Mouse (Mus musculus) limb, embryonic 15.5 days (tissue): ENCODE results near the gene Ascl1. TPM values are rescaled to one million over a fixed set of nuclear protein-coding genes. Genes with fewer than 3 reads are reported as not detected.
A peak's percentile ranks its signal among the peaks of the same experiment; 100 is the strongest.

ENCODE experiments used
- ATAC-seq: fragments of 200-750 bp; cut with Nextera tagmentation; 2 replicates; pipeline ENCODE4 v1.8.0; 2017; ENCODE audit warnings: low read depth, moderate TSS enrichment; ENCODE audit not compliant: insufficient number of reproducible peaks, low FRiP score, low TSS enrichment
- H3K27ac ChIP-seq: fragments of 300-500 bp; sonication (generic); 2 replicates; pipeline ENCODE4 v1.5.1; 2015; ENCODE audit warnings: moderate library complexity, mild to moderate bottlenecking, inconsistent platforms
- H3K27me3 ChIP-seq: fragments of 300-500 bp; sonication (generic); 2 replicates; pipeline ENCODE4 v1.6.1; 2015; ENCODE audit warnings: inconsistent platforms
- H3K36me3 ChIP-seq: fragments of 300-500 bp; sonication (generic); 2 replicates; pipeline ENCODE4 v1.6.1; 2015; ENCODE audit warnings: inconsistent platforms
- H3K4me1 ChIP-seq: fragments of 300-500 bp; sonication (generic); 2 replicates; pipeline ENCODE4 v1.6.1; 2015; ENCODE audit warnings: inconsistent platforms
- H3K4me2 ChIP-seq: fragments of 300-500 bp; sonication (generic); 2 replicates; pipeline ENCODE4 v1.6.1; 2015; ENCODE audit warnings: mild to moderate bottlenecking, inconsistent platforms
- H3K4me3 ChIP-seq: fragments of 300-500 bp; sonication (generic); 2 replicates; pipeline ENCODE4 v1.5.1; 2015; ENCODE audit warnings: mild to moderate bottlenecking, inconsistent platforms
- H3K9ac ChIP-seq: fragments of 300-500 bp; sonication (generic); 2 replicates; pipeline ENCODE4 v1.6.1; 2015; ENCODE audit warnings: inconsistent platforms
- H3K9me3 ChIP-seq: fragments of 300-500 bp; sonication (generic); 2 replicates; pipeline ENCODE4 v1.6.1; 2016; ENCODE audit warnings: inconsistent platforms
- WGBS: fragments of 180-500 bp; shearing (Covaris S2); methylation state at CpG from one replicate; pipeline ENCODE4 v1.1.7; 2015; 5-methylcytosine and 5-hydroxymethylcytosine counted together
- polyA plus RNA-seq: library from polyadenylated mRNA; unstranded; fragments of >200 nt; fragmentation: Nextera tagmentation; extraction: Ambion mirVana; gene quantifications from 2 replicates; pipeline ENCODE4 v1.2.1, GENCODE M21; 2015

Gene Ascl1
- 0.19 and 0.36 TPM in 2 replicates for polyA plus RNA-seq

- 0 out of 2 replicates have a peak within 1 kb of the TSS, but pooled peaks have one; percentile 1 for H3K9ac ChIP-seq
- no peak for ATAC-seq
- WGBS: under 1% methylated on average over 28 of the region's 34 CpGs
- peaks cover 87% of the 10 kb centered on the region for H3K27me3 ChIP-seq
- H3K4me3 ChIP-seq: peak within 1 kb of the TSS; percentile 55
- H3K4me2 ChIP-seq: peak within 1 kb of the TSS; percentile 99
- no peak within 1 kb of the TSS for H3K27ac ChIP-seq
- no peaks in the 10 kb centered on the region; the same call in 1 of the 2 replicates for H3K9me3 ChIP-seq
- H3K4me1 ChIP-seq: peaks cover 30% of the 10 kb centered on the region
- H3K36me3 ChIP-seq: no peaks in the 10 kb centered on the region
These were observed at the start of gene Ascl1 for GRCm38 (mm10) chr10:87493576-87493975. TSS of gene Ascl1 (minus strand) at chr10:87493660.

GRCm38 (mm10) chr10:87534172-87534571, 40.7 kb upstream of the Ascl1 start:
- H3K27me3 ChIP-seq: no peaks in the 10 kb centered on the region
- WGBS: 89% methylated on average over 1 of the region's 1 CpGs

GRCm38 (mm10) chr10:87521646-87522045, 28.2 kb upstream of the Ascl1 start, which contains the start of gene Pah:
TSS of gene Pah (plus strand) at chr10:87521795.
- Histone ChIP-seq H3K4me2 (no peak within 1 kb of the TSS), H3K9me3 (no peaks in the 10 kb centered on the region), H3K4me3 (no peak within 1 kb of the TSS), H3K27me3 (no peaks in the 10 kb centered on the region), H3K36me3 (no peaks in the 10 kb centered on the region), H3K27ac (no peak within 1 kb of the TSS), H3K4me1 (no peaks in the 10 kb centered on the region), H3K9ac (no peak within 1 kb of the TSS)
- 86% methylated on average over 5 of the region's 5 CpGs for WGBS
- no peak for ATAC-seq

More at GRCm38 (mm10) chr10:87534172-87534571, 40.7 kb upstream of the Ascl1 start:
- H3K4me1 ChIP-seq: no peaks in the 10 kb centered on the region
- H3K27ac ChIP-seq: no peak overlapping the region
- H3K9ac ChIP-seq: no peak overlapping the region
- H3K36me3 ChIP-seq: no peaks in the 10 kb centered on the region
- H3K4me2 ChIP-seq: no peak overlapping the region
- no peaks in the 10 kb centered on the region for H3K9me3 ChIP-seq
- H3K4me3 ChIP-seq: no peak overlapping the region
- ATAC-seq: no peak

GRCm38 (mm10) chr10:87520401-87521116, 27.1 kb upstream of the Ascl1 start:
- no peaks in the 10 kb centered on the region for H3K4me1 ChIP-seq
- no peaks in the 10 kb centered on the region for H3K36me3 ChIP-seq
- no peaks in the 10 kb centered on the region for H3K27me3 ChIP-seq
- H3K9me3 ChIP-seq: no peaks in the 10 kb centered on the region
- no peak overlapping the region for H3K9ac ChIP-seq
- H3K4me3 ChIP-seq: no peak overlapping the region
- no peak for ATAC-seq
- no peak overlapping the region for H3K4me2 ChIP-seq
- no peak overlapping the region for H3K27ac ChIP-seq
- 78% methylated on average over 4 of the region's 4 CpGs for WGBS

GRCm38 (mm10) chr10:87518585-87518984, 25.1 kb upstream of the Ascl1 start:
- Histone ChIP-seq H3K9me3 (no peaks in the 10 kb centered on the region), H3K4me2 (no peak overlapping the region), H3K27me3 (no peaks in the 10 kb centered on the region), H3K4me1 (no peaks in the 10 kb centered on the region), H3K27ac (no peak overlapping the region), H3K4me3 (no peak overlapping the region), H3K9ac (no peak overlapping the region), H3K36me3 (no peaks in the 10 kb centered on the region)
- no peak for ATAC-seq
- WGBS: 74% methylated on average over 2 of the region's 2 CpGs

GRCm38 (mm10) chr10:87513052-87513451, 19.6 kb upstream of the Ascl1 start:
- Histone ChIP-seq H3K4me3 (no peak overlapping the region), H3K9me3 (no peaks in the 10 kb centered on the region), H3K27me3 (no peaks in the 10 kb centered on the region), H3K9ac (no peak overlapping the region), H3K4me1 (no peaks in the 10 kb centered on the region), H3K36me3 (no peaks in the 10 kb centered on the region), H3K27ac (no peak overlapping the region), H3K4me2 (no peak overlapping the region)
- ATAC-seq: 0 out of 2 replicates have a peak, but pooled peaks have one; percentile 52

- no peak for ATAC-seq
- no peak overlapping the region for H3K4me3 ChIP-seq
- peaks cover 4% of the 10 kb centered on the region for H3K27me3 ChIP-seq
- no peak overlapping the region for H3K9ac ChIP-seq
- no peaks in the 10 kb centered on the region for H3K36me3 ChIP-seq
- H3K4me1 ChIP-seq: peaks cover 3% of the 10 kb centered on the region; the same call in 1 of the 2 replicates
- H3K27ac ChIP-seq: no peak overlapping the region
- no peaks in the 10 kb centered on the region for H3K9me3 ChIP-seq
- WGBS: 65% methylated on average over 4 of the region's 4 CpGs
- H3K4me2 ChIP-seq: no peak overlapping the region
These were observed 15.1 kb upstream of the Ascl1 start for GRCm38 (mm10) chr10:87508581-87508980.

- Histone ChIP-seq H3K4me3 (no peak overlapping the region), H3K4me1 (peaks cover 3% of the 10 kb centered on the region; the same call in 1 of the 2 replicates), H3K27ac (no peak overlapping the region), H3K36me3 (no peaks in the 10 kb centered on the region), H3K4me2 (no peak overlapping the region), H3K27me3 (peaks cover 45% of the 10 kb centered on the region), H3K9ac (no peak overlapping the region), H3K9me3 (no peaks in the 10 kb centered on the region)
- ATAC-seq: no peak
- 3% methylated on average over 10 of the region's 10 CpGs for WGBS
These were observed 10.5 kb upstream of the Ascl1 start for GRCm38 (mm10) chr10:87503946-87504345.

- no peak overlapping the region for H3K4me3 ChIP-seq
- H3K27ac ChIP-seq: no peak overlapping the region
- H3K4me1 ChIP-seq: peaks cover 3% of the 10 kb centered on the region; the same call in 1 of the 2 replicates
- no peak for ATAC-seq
- WGBS: 15% methylated on average over 5 of the region's 5 CpGs
- peaks cover 55% of the 10 kb centered on the region for H3K27me3 ChIP-seq
- no peak overlapping the region for H3K4me2 ChIP-seq
- no peak overlapping the region for H3K9ac ChIP-seq
- no peaks in the 10 kb centered on the region for H3K9me3 ChIP-seq
- no peaks in the 10 kb centered on the region for H3K36me3 ChIP-seq
These were observed 8.8 kb upstream of the Ascl1 start for GRCm38 (mm10) chr10:87502283-87502682.

- H3K4me1 ChIP-seq: peaks cover 3% of the 10 kb centered on the region; the same call in 1 of the 2 replicates
- no peak overlapping the region for H3K27ac ChIP-seq
- H3K27me3 ChIP-seq: peaks cover 61% of the 10 kb centered on the region
- H3K9me3 ChIP-seq: no peaks in the 10 kb centered on the region
- no peak overlapping the region for H3K4me2 ChIP-seq
- no peak overlapping the region for H3K9ac ChIP-seq
- H3K4me3 ChIP-seq: no peak overlapping the region
- no peak for ATAC-seq
- 16% methylated on average over 7 of the region's 7 CpGs for WGBS
- H3K36me3 ChIP-seq: no peaks in the 10 kb centered on the region
These were observed 8.2 kb upstream of the Ascl1 start for GRCm38 (mm10) chr10:87501659-87502042.

GRCm38 (mm10) chr10:87500926-87501658, 7.6 kb upstream of the Ascl1 start:
- no peak for ATAC-seq
- no peak overlapping the region for H3K9ac ChIP-seq
- no peaks in the 10 kb centered on the region for H3K36me3 ChIP-seq
- H3K4me2 ChIP-seq: no peak overlapping the region
- no peaks in the 10 kb centered on the region; the same call in 1 of the 2 replicates for H3K9me3 ChIP-seq
- peaks cover 63% of the 10 kb centered on the region for H3K27me3 ChIP-seq
- H3K27ac ChIP-seq: no peak overlapping the region
- peaks cover 3% of the 10 kb centered on the region; the same call in 1 of the 2 replicates for H3K4me1 ChIP-seq
- H3K4me3 ChIP-seq: no peak overlapping the region
- WGBS: 15% methylated on average over 20 of the region's 20 CpGs

GRCm38 (mm10) chr10:87497056-87497455, 3.6 kb upstream of the Ascl1 start:
- no peak overlapping the region for H3K4me2 ChIP-seq
- peaks cover 85% of the 10 kb centered on the region for H3K27me3 ChIP-seq
- no peak overlapping the region for H3K27ac ChIP-seq
- no peaks in the 10 kb centered on the region; the same call in 1 of the 2 replicates for H3K9me3 ChIP-seq
- peaks cover 27% of the 10 kb centered on the region for H3K4me1 ChIP-seq
- 64% methylated on average over 2 of the region's 2 CpGs for WGBS
- ATAC-seq: no peak
- no peak overlapping the region for H3K4me3 ChIP-seq
- no peak overlapping the region for H3K9ac ChIP-seq
- no peaks in the 10 kb centered on the region for H3K36me3 ChIP-seq
